Mouse (Mus musculus) heart, embryonic 16.5 days (tissue): ENCODE data around the gene Deaf1. TPM values are rescaled to one million over a fixed set of nuclear protein-coding genes. Genes with fewer than 3 reads are reported as not detected.

Source experiments
- ATAC-seq: fragments of 200-750 bp; cut with Nextera tagmentation; replicated peaks from 2 replicates; pipeline ENCODE4 v1.8.0; 2017; ENCODE audit warnings: moderate number of reproducible peaks; ENCODE audit not compliant: insufficient read depth, low FRiP score; ENCODE audit errors: extremely low read depth
- H3K27ac ChIP-seq: fragments of 300-500 bp; sonication (generic); 2 replicates; pipeline ENCODE4 v1.5.1; 2014; ENCODE audit warnings: mild to moderate bottlenecking, low read length, control low read depth, moderate library complexity
- H3K27me3 ChIP-seq: fragments of 300-500 bp; sonication (generic); 2 replicates; pipeline ENCODE4 v1.6.1; 2014; ENCODE audit warnings: low read length, mixed read lengths; ENCODE audit not compliant: control insufficient read depth, insufficient read depth
- H3K36me3 ChIP-seq: fragments of 300-500 bp; sonication (generic); 2 replicates; pipeline ENCODE4 v1.6.1; 2014; ENCODE audit not compliant: control insufficient read depth, insufficient read depth
- H3K4me1 ChIP-seq: fragments of 300-500 bp; sonication (generic); 2 replicates; pipeline ENCODE4 v1.6.1; 2014; ENCODE audit warnings: low read length, mixed read lengths; ENCODE audit not compliant: control insufficient read depth, insufficient read depth
- H3K4me2 ChIP-seq: fragments of 300-500 bp; sonication (generic); 2 replicates; pipeline ENCODE4 v1.6.1; 2014; ENCODE audit warnings: low read depth, mild to moderate bottlenecking, control low read depth, low read length
- H3K4me3 ChIP-seq: fragments of 300-500 bp; sonication (generic); 2 replicates; pipeline ENCODE4 v1.5.1; 2014; ENCODE audit warnings: mild to moderate bottlenecking, control low read depth, low read length
- H3K9ac ChIP-seq: fragments of 300-500 bp; sonication (generic); 2 replicates; pipeline ENCODE4 v1.6.1; 2014; ENCODE audit warnings: low read length, control low read depth
- H3K9me3 ChIP-seq: fragments of 300-500 bp; sonication (generic); replicated peaks from 2 replicates; pipeline ENCODE4 v1.6.1; 2016; ENCODE audit warnings: low read length; ENCODE audit not compliant: control insufficient read depth
- WGBS: fragments of 180-500 bp; shearing (Covaris S2); extraction: QIAGEN DNeasy Blood & Tissue Kit; methylation state at CpG from one replicate; pipeline ENCODE4 v1.1.7; 2014; 5-methylcytosine and 5-hydroxymethylcytosine counted together
- polyA plus RNA-seq: library from polyadenylated mRNA; unstranded; fragments of >200 nt; fragmentation: Nextera tagmentation; extraction: Ambion mirVana; gene quantifications from 2 replicates; pipeline ENCODE4 v1.2.1, GENCODE M21; 2015

Deaf1 gene
- polyA plus RNA-seq, 1 experiment from 2014 or later, result 37.7 TPM

DNA sequence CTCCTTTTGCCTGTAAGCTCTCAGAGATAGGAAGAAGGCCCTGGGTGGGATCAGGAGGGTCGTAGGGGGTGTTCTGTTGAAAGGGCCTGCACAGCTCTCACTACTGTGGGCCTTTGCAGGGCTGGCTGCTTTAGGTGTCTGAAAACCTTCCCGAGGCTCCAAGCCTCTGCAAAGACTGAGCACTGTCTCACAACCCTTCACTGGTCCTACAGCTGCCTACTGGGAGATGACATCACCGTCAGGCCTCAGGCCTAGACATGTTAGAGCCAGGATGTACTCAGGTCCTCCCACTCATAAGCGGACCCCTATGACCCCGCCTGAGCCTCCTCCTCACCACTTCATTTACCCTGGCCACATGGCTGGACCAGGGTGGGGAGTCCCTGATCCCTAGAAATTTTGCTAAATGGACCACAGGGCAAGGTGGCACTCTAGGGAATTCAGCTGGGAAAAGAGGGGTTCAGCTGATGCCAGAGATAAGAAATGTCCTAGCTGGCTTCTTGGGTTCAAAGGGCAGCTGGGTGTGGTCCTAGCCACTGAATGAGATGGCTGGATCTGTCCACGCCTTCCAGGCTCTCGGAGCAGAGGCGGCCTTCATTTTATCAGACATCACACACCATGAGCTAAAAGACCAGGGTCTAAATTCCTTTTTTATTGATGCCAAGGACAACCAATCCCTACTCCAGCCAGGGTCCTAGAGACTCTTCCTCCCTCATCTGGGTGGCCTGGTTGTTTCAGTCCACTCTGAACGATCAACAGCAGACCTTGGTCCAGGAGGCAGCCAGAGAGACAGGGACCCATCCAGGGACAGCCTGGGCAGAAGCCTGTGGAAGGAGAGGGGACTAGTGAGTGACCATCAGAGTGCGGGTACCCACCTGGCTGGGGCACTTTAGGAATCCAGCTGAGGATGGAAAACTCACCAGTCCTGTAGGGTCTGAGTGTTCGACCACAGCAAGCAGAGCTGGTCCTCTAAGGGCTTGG, 49.5 kb downstream of the Deaf1 start:
- H3K4me3 ChIP-seq, result no peak overlapping the region
- no peaks in the 10 kb centered on the region for H3K36me3 ChIP-seq
- H3K27ac ChIP-seq, result no peak overlapping the region
- no peak overlapping the region; the same call in 1 of the 2 replicates for H3K4me2 ChIP-seq
- no peak overlapping the region for H3K9ac ChIP-seq
- H3K9me3 ChIP-seq, result no peaks in the 10 kb centered on the region
- 71% methylated on average over 11 of the region's 11 CpGs for WGBS
- H3K4me1 ChIP-seq, result peaks cover 8% of the 10 kb centered on the region
- H3K27me3 ChIP-seq, result peaks cover 8% of the 10 kb centered on the region
- ATAC-seq, result no peak; the same call in 1 of the 2 replicates

DNA sequence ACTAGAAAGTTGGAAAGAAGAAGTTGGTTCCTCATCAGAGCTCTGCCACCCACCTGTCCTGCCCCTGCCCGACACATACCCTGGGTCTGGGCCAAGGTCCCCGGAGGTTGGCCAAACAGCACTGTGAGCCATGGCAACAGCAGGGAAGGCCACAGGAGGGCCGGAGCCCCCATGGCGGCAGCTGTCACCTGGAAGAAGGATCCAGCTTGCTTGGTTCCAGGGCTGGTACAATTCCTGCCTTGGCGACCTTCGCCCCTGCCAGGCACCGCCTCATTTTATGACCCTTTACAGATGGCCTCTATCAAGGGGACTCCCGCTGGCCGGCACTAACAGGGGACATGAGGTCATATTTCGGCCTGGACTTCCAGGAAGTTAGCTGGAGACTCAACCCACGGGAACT, 50.9 kb downstream of the Deaf1 start, which contains the start of gene Cdhr5:
TSS of gene Cdhr5 (minus strand) at position 241 of the 400 bp plus-strand sequence.
- H3K27me3 ChIP-seq, result peaks cover 8% of the 10 kb centered on the region
- peaks cover 8% of the 10 kb centered on the region for H3K4me1 ChIP-seq
- H3K4me3 ChIP-seq, result no peak within 1 kb of the TSS
- H3K36me3 ChIP-seq, result no peaks in the 10 kb centered on the region
- no peak within 1 kb of the TSS for H3K4me2 ChIP-seq
- ATAC-seq, result no peak
- no peaks in the 10 kb centered on the region for H3K9me3 ChIP-seq
- no peak within 1 kb of the TSS for H3K9ac ChIP-seq
- WGBS, result 69% methylated on average over 11 of the region's 11 CpGs
- no peak within 1 kb of the TSS for H3K27ac ChIP-seq

DNA sequence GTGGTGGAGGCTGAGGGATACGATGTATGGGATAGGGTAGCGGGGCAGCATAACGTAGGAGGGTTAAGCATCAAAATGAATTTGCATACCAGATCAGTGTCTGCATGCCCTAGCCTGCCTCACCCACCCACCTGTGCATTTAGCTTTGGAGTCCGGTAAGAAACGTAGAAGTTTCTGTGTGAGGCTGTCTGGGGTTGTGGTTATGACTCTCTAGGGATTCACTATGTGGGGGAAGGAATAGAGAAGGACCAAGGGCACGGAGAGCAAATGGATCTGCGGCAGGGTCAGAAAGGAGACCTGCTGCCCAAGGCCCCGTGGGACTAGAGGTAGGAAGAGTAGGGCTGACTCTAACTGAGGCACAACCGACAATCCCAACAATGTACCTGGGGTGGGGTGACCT, 52.1 kb downstream of the Deaf1 start:
- H3K36me3 ChIP-seq, result no peaks in the 10 kb centered on the region
- no peak overlapping the region for H3K9ac ChIP-seq
- WGBS, result 83% methylated on average over 9 of the region's 9 CpGs
- no peak overlapping the region for H3K4me2 ChIP-seq
- H3K27me3 ChIP-seq, result peaks cover 8% of the 10 kb centered on the region
- no peak overlapping the region for H3K27ac ChIP-seq
- H3K4me3 ChIP-seq, result no peak overlapping the region
- H3K9me3 ChIP-seq, result no peaks in the 10 kb centered on the region
- H3K4me1 ChIP-seq, result peaks cover 8% of the 10 kb centered on the region
- ATAC-seq, result no peak

DNA sequence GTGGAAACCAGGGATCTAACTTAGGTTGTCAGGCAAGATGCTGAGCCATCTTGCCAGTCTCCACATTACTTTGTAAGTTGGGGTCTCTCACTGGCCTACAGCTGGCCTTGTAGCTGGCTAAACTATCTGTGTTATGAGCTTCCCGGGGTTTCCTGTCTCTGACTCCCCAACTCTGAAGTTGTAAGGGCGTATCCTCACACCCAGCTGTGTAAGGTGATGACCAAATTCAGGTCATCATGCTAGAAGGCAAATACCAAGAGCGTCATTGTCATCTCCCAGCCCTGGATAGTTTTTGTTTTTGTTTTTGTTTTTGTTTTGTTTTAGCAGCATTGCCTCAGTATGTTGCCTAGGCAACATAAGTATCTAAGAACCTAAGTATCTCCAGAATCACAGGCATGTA, 56.9 kb downstream of the Deaf1 start:
- H3K4me1 ChIP-seq, result peaks cover 5% of the 10 kb centered on the region
- H3K27ac ChIP-seq, result no peak overlapping the region
- WGBS, result 80% methylated on average over 3 of the region's 3 CpGs
- H3K4me3 ChIP-seq, result no peak overlapping the region
- no peaks in the 10 kb centered on the region for H3K27me3 ChIP-seq
- no peak overlapping the region for H3K4me2 ChIP-seq
- no peaks in the 10 kb centered on the region for H3K9me3 ChIP-seq
- no peaks in the 10 kb centered on the region for H3K36me3 ChIP-seq
- H3K9ac ChIP-seq, result no peak overlapping the region
- no peak for ATAC-seq

- H3K4me2 ChIP-seq, result peak overlapping the region; percentile 53
- H3K27ac ChIP-seq, result no peak overlapping the region
- H3K9me3 ChIP-seq, result no peaks in the 10 kb centered on the region
- H3K9ac ChIP-seq, result no peak overlapping the region; the same call in 1 of the 2 replicates
- H3K27me3 ChIP-seq, result no peaks in the 10 kb centered on the region
- H3K4me3 ChIP-seq, result peak overlapping the region; percentile 27
- peaks cover 12% of the 10 kb centered on the region for H3K4me1 ChIP-seq
- ATAC-seq, result no peak
- no peaks in the 10 kb centered on the region for H3K36me3 ChIP-seq
- 64% methylated on average over 14 of the region's 14 CpGs for WGBS
These were observed 58.3 kb downstream of the Deaf1 start for GRCm38 (mm10) chr7:141269273-141269545.

GRCm38 (mm10) chr7:141268466-141269272, 58.8 kb downstream of the Deaf1 start:
- Histone ChIP-seq H3K27ac (no peak overlapping the region), H3K9ac (no peak overlapping the region; the same call in 1 of the 2 replicates), H3K9me3 (no peaks in the 10 kb centered on the region), H3K4me2 (peak overlapping the region; percentile 53), H3K4me1 (peaks cover 12% of the 10 kb centered on the region), H3K27me3 (no peaks in the 10 kb centered on the region), H3K4me3 (peak overlapping the region; percentile 27), H3K36me3 (peaks cover 5% of the 10 kb centered on the region; the same call in 1 of the 2 replicates)
- 57% methylated on average over 24 of the region's 24 CpGs for WGBS
- no peak for ATAC-seq

GRCm38 (mm10) chr7:141265739-141266561, 61.5 kb downstream of the Deaf1 start, which contains the start of gene Irf7:
TSS of gene Irf7 (minus strand) at chr7:141266481.
- peaks cover 32% of the 10 kb centered on the region for H3K36me3 ChIP-seq
- H3K4me3 ChIP-seq, result peak within 1 kb of the TSS; percentile 84
- H3K4me2 ChIP-seq, result peak within 1 kb of the TSS; percentile 96
- H3K27me3 ChIP-seq, result no peaks in the 10 kb centered on the region
- H3K9ac ChIP-seq, result peak within 1 kb of the TSS; percentile 83
- no peaks in the 10 kb centered on the region for H3K9me3 ChIP-seq
- H3K27ac ChIP-seq, result peak within 1 kb of the TSS; percentile 31
- ATAC-seq, result peak; percentile 56
- peaks cover 12% of the 10 kb centered on the region for H3K4me1 ChIP-seq
- WGBS, result 9% methylated on average over 25 of the region's 25 CpGs

GRCm38 (mm10) chr7:141265411-141265738, 62.1 kb downstream of the Deaf1 start:
- Histone ChIP-seq H3K9me3 (no peaks in the 10 kb centered on the region), H3K27ac (no peak overlapping the region), H3K27me3 (no peaks in the 10 kb centered on the region), H3K4me1 (peaks cover 12% of the 10 kb centered on the region), H3K9ac (peak overlapping the region; percentile 41), H3K4me3 (peak overlapping the region; percentile 84), H3K4me2 (peak overlapping the region; percentile 96), H3K36me3 (peaks cover 37% of the 10 kb centered on the region)
- 38% methylated on average over 11 of the region's 11 CpGs for WGBS
- no peak for ATAC-seq
